In genomic region chr7:16160702-16161101, GRCm38 (mm10) we compare ENCODE assay signal across 15 mouse cellular contexts. TPM values are rescaled to one million over a fixed set of nuclear protein-coding genes. Genes with fewer than 3 reads are reported as not detected.
A peak's percentile ranks its signal among the peaks of the same experiment; 100 is the strongest.
DNase-seq lines count a peak whose midpoint lies in the region; ATAC-seq lines count a peak whose summit lies in the region.
"Had no signal": no experiment of that assay in that cellular context is flagged by ENCODE, and none has a peak within 500 bp of the region (broad histone marks: within the 10 kb centered on the region; RNA-seq: fewer than 3 reads in every experiment).

No protein-coding gene starts in this region.

- H3K36me3 ChIP-seq in hindbrain, embryonic 11.5 days (ENCODE audit: control insufficient read depth, insufficient read depth, low read length), result no peaks in the 10 kb centered on the region
- peaks cover 9% of the 10 kb centered on the region; the same call in 1 of the 2 replicates for H3K36me3 ChIP-seq in hindbrain, embryonic 13.5 days

- H3K27me3 ChIP-seq in hindbrain, embryonic 11.5 days (ENCODE audit: control insufficient read depth, insufficient read depth, low read length), result peaks cover 12% of the 10 kb centered on the region
- peaks cover 26% of the 10 kb centered on the region for H3K27me3 ChIP-seq in hindbrain, embryonic 13.5 days

- peaks cover 2% of the 10 kb centered on the region; the same call in 1 of the 2 replicates for H3K4me1 ChIP-seq in hindbrain, embryonic 11.5 days (replicated peaks; ENCODE audit: control insufficient read depth, insufficient read depth, low read length)
- peaks cover 9% of the 10 kb centered on the region for H3K4me1 ChIP-seq in hindbrain, embryonic 13.5 days (replicated peaks)
- H3K4me1 ChIP-seq: forebrain, embryonic 13.5 days had no signal

- H3K4me2 ChIP-seq in hindbrain, embryonic 11.5 days (replicated peaks; ENCODE audit: low read depth, low read length), result no peak overlapping the region
- H3K4me2 ChIP-seq in hindbrain, embryonic 13.5 days, result no peak overlapping the region
- H3K4me2 ChIP-seq: forebrain, embryonic 13.5 days; midbrain, embryonic 11.5 days had no signal

- WGBS in hindbrain, embryonic 11.5 days, result 55% methylated on average over 3 of the region's 3 CpGs
- 80% methylated on average over 3 of the region's 3 CpGs for WGBS in hindbrain, embryonic 13.5 days

- no peak for ATAC-seq in hindbrain, embryonic 11.5 days (ENCODE audit: low FRiP score)
- ATAC-seq in hindbrain, embryonic 13.5 days (ENCODE audit: low FRiP score), result no peak
- ATAC-seq: forebrain, embryonic 13.5 days had no signal

- no peak overlapping the region for H3K27ac ChIP-seq in hindbrain, embryonic 11.5 days (ENCODE audit: low read depth, low read length)
- no peak overlapping the region for H3K27ac ChIP-seq in hindbrain, embryonic 13.5 days
- H3K27ac ChIP-seq: forebrain, embryonic 13.5 days had no signal

- no peak overlapping the region for H3K4me3 ChIP-seq in hindbrain, embryonic 11.5 days (ENCODE audit: low read depth, low read length)
- H3K4me3 ChIP-seq in hindbrain, embryonic 13.5 days, result no peak overlapping the region
- H3K4me3 ChIP-seq: forebrain, embryonic 13.5 days had no signal

- DNase-seq in hindbrain, embryonic 11.5 days (ENCODE audit: low spot score), result peak; percentile 24
- peak; percentile 84 for DNase-seq in ES-CJ7 (ENCODE audit: low read depth, low spot score)
- DNase-seq in c-Kit-positive CD71-positive TER-119-positive erythroid progenitor cells, embryonic 14.5 days (ENCODE audit: low spot score), result peak; percentile 29
- peak; percentile 17 for DNase-seq in lung, postnatal 25 days (ENCODE audit: low spot score)
- no peak for DNase-seq in thymus, postnatal 14 days
- no peak for DNase-seq in urinary bladder, adult 18-20 months (ENCODE audit: low spot score in 2 of 2)
- no peak for DNase-seq in left cerebral cortex, adult 9 months (ENCODE audit: low spot score in 2 of 2)
- DNase-seq: embryo, embryonic 11 days; gastrocnemius, postnatal 36 days; heart, postnatal 10 days; kidney, adult 11 months; thymus, postnatal 4 days had no signal

- no peak overlapping the region for H3K9ac ChIP-seq in hindbrain, embryonic 11.5 days (ENCODE audit: low read depth, low read length)
- H3K9ac ChIP-seq in hindbrain, embryonic 13.5 days, result no peak overlapping the region
- H3K9ac ChIP-seq: forebrain, embryonic 13.5 days had no signal

- no peaks in the 10 kb centered on the region for H3K9me3 ChIP-seq in hindbrain, embryonic 11.5 days (ENCODE audit: control insufficient read depth, low read length)
- no peaks in the 10 kb centered on the region for H3K9me3 ChIP-seq in hindbrain, embryonic 13.5 days

RNA-seq across cellular contexts. Expression of gene Meis3, which starts 14.2 kb away (rescaled TPM):
- polyA plus RNA-seq in hindbrain, embryonic 11.5 days (2014; fragmentation: Nextera tagmentation; extraction: Ambion mirVana), result 122 and 135 TPM in 2 replicates
- polyA plus RNA-seq in hindbrain, embryonic 13.5 days (2015; fragmentation: Nextera tagmentation; extraction: Ambion mirVana), result 147 and 160 TPM in 2 replicates

RNA-seq across cellular contexts. Expression of gene Slc8a2, which starts 31.1 kb away (rescaled TPM):
- 0.84 and 1.0 TPM in 2 replicates for polyA plus RNA-seq in hindbrain, embryonic 11.5 days (2014; fragmentation: Nextera tagmentation; extraction: Ambion mirVana)
- 0.96 and 1.1 TPM in 2 replicates for polyA plus RNA-seq in hindbrain, embryonic 13.5 days (2015; fragmentation: Nextera tagmentation; extraction: Ambion mirVana)

RNA-seq across cellular contexts. Expression of gene Kptn, which starts 41.0 kb away (rescaled TPM):
- 21.7 and 23.1 TPM in 2 replicates for polyA plus RNA-seq in hindbrain, embryonic 11.5 days (2014; fragmentation: Nextera tagmentation; extraction: Ambion mirVana)
- 37.3 and 42.2 TPM in 2 replicates for polyA plus RNA-seq in hindbrain, embryonic 13.5 days (2015; fragmentation: Nextera tagmentation; extraction: Ambion mirVana)

Comparison
In these comparisons a context has a peak if more than half of its experiments do, and no peak if none do; other contexts are left out.
1. DNase-seq: peak in hindbrain, embryonic 11.5 days (single experiment), ES-CJ7 (single experiment), c-Kit-positive CD71-positive TER-119-positive erythroid progenitor cells, embryonic 14.5 days (single experiment) and lung, postnatal 25 days (single experiment); none in thymus, postnatal 14 days (single experiment), urinary bladder, adult 18-20 months (0 of 2) and left cerebral cortex, adult 9 months (0 of 2).